In genomic region chr13:49584307-49585005, GRCm38 (mm10) we compare ENCODE assay signal across 10 mouse cellular contexts. TPM values are rescaled to one million over a fixed set of nuclear protein-coding genes. Genes with fewer than 3 reads are reported as not detected.
DNase-seq lines count a peak whose midpoint lies in the region; ATAC-seq and TF ChIP-seq lines count a peak whose summit lies in the region.
"Had no signal": no experiment of that assay in that cellular context is flagged by ENCODE, and none has a peak within 500 bp of the region (broad histone marks: within the 10 kb centered on the region; RNA-seq: fewer than 3 reads in every experiment).

No protein-coding gene starts in this region.

- peak; percentile 27 for DNase-seq in kidney, adult 18-20 months
- DNase-seq in 3T3-L1 (ENCODE audit: low read depth, low spot score), result peak; percentile 85
- DNase-seq in adipocyte (ENCODE audit: low spot score), result peak; percentile 62
- peak; percentile 63 for DNase-seq in kidney, postnatal 10 days
- no peak for DNase-seq in thymus, postnatal 36 days

- no peak overlapping the region for H3K4me3 ChIP-seq in kidney, embryonic 14.5 days (ENCODE audit: low read length)
- no peak overlapping the region for H3K4me3 ChIP-seq in intestine, postnatal 0 days (ENCODE audit: low read depth, low read length)
- no peak overlapping the region for H3K4me3 ChIP-seq in midbrain, embryonic 15.5 days
- H3K4me3 ChIP-seq: erythroblast, embryonic 14.5 days; megakaryocyte, embryonic 14.5 days had no signal

- H3K27me3 ChIP-seq in kidney, embryonic 14.5 days (ENCODE audit: control insufficient read depth, insufficient read depth, low read length), result no peaks in the 10 kb centered on the region
- H3K27me3 ChIP-seq in intestine, postnatal 0 days (replicated peaks; ENCODE audit: control insufficient read depth, insufficient read depth, low read length), result no peaks in the 10 kb centered on the region
- H3K27me3 ChIP-seq in midbrain, embryonic 15.5 days (replicated peaks), result no peaks in the 10 kb centered on the region
- H3K27me3 ChIP-seq: megakaryocyte, embryonic 14.5 days had no signal

- no peak overlapping the region for H3K9ac ChIP-seq in kidney, embryonic 14.5 days (ENCODE audit: low read depth, low read length)
- H3K9ac ChIP-seq in intestine, postnatal 0 days (ENCODE audit: low read depth, low read length), result no peak overlapping the region
- no peak overlapping the region for H3K9ac ChIP-seq in midbrain, embryonic 15.5 days

- H3K9me3 ChIP-seq in kidney, embryonic 14.5 days (ENCODE audit: control insufficient read depth, low read length), result no peaks in the 10 kb centered on the region
- H3K9me3 ChIP-seq in intestine, postnatal 0 days (ENCODE audit: control insufficient read depth), result no peaks in the 10 kb centered on the region
- H3K9me3 ChIP-seq in midbrain, embryonic 15.5 days, result no peaks in the 10 kb centered on the region
- H3K9me3 ChIP-seq: megakaryocyte, embryonic 14.5 days had no signal

- H3K27ac ChIP-seq in kidney, embryonic 14.5 days (ENCODE audit: low read depth, low read length), result no peak overlapping the region
- H3K27ac ChIP-seq in intestine, postnatal 0 days (ENCODE audit: low read depth, low read length), result no peak overlapping the region
- H3K27ac ChIP-seq in midbrain, embryonic 15.5 days, result no peak overlapping the region

- TF ChIP-seq CTCF in intestine, postnatal 0 days (IDR thresholded peaks at IDR 0.05; ENCODE audit: low read depth), result no peak

- H3K4me2 ChIP-seq in kidney, embryonic 14.5 days (replicated peaks; ENCODE audit: low read depth, low read length), result no peak overlapping the region
- H3K4me2 ChIP-seq in intestine, postnatal 0 days (replicated peaks; ENCODE audit: low read depth), result no peak overlapping the region
- no peak overlapping the region for H3K4me2 ChIP-seq in midbrain, embryonic 15.5 days

- peaks cover 3% of the 10 kb centered on the region; the same call in 1 of the 2 replicates for H3K4me1 ChIP-seq in kidney, embryonic 14.5 days (ENCODE audit: control insufficient read depth, insufficient read depth, low read length)
- no peaks in the 10 kb centered on the region for H3K4me1 ChIP-seq in intestine, postnatal 0 days (replicated peaks; ENCODE audit: control insufficient read depth, insufficient read depth, low read length)
- no peaks in the 10 kb centered on the region for H3K4me1 ChIP-seq in midbrain, embryonic 15.5 days

- 83% methylated on average over 8 of the region's 8 CpGs for WGBS in kidney, embryonic 14.5 days
- 76% methylated on average over 8 of the region's 8 CpGs for WGBS in intestine, postnatal 0 days
- WGBS in midbrain, embryonic 15.5 days, result 81% methylated on average over 8 of the region's 8 CpGs

- H3K36me3 ChIP-seq in kidney, embryonic 14.5 days (ENCODE audit: control insufficient read depth, insufficient read depth, low read length), result no peaks in the 10 kb centered on the region
- no peaks in the 10 kb centered on the region for H3K36me3 ChIP-seq in intestine, postnatal 0 days (ENCODE audit: control insufficient read depth, insufficient read depth)
- no peaks in the 10 kb centered on the region for H3K36me3 ChIP-seq in midbrain, embryonic 15.5 days (replicated peaks)

- ATAC-seq in kidney, embryonic 14.5 days (ENCODE audit: low FRiP score, low TSS enrichment), result no peak
- ATAC-seq in intestine, postnatal 0 days, result no peak
- ATAC-seq in midbrain, embryonic 15.5 days (replicated peaks), result no peak

RNA-seq across cellular contexts. Expression of gene Omd, which starts 2.2 kb away (rescaled TPM):
- 0.89 and 0.93 TPM in 2 replicates for polyA plus RNA-seq in kidney, embryonic 14.5 days (2014; fragmentation: Nextera tagmentation; extraction: Ambion mirVana)
- 0.22 and 0.33 TPM in 2 replicates for polyA plus RNA-seq in intestine, postnatal 0 days (2015; fragmentation: Nextera tagmentation; extraction: Ambion mirVana)
- polyA plus RNA-seq in midbrain, embryonic 15.5 days (2015; fragmentation: Nextera tagmentation; extraction: Ambion mirVana), result 0.46 and 0.74 TPM in 2 replicates
- polyA plus RNA-seq: erythroblast, embryonic 14.5 days had no signal

RNA-seq across cellular contexts. Expression of gene Ogn, which starts 23.4 kb away (rescaled TPM):
- polyA plus RNA-seq in kidney, embryonic 14.5 days (2014; fragmentation: Nextera tagmentation; extraction: Ambion mirVana), result 26.3 and 31.6 TPM in 2 replicates
- polyA plus RNA-seq in intestine, postnatal 0 days (2015; fragmentation: Nextera tagmentation; extraction: Ambion mirVana), result 68.3 and 70.6 TPM in 2 replicates
- 12.4 TPM in 2 replicates for polyA plus RNA-seq in midbrain, embryonic 15.5 days (2015; fragmentation: Nextera tagmentation; extraction: Ambion mirVana)
- polyA plus RNA-seq: erythroblast, embryonic 14.5 days had no signal

RNA-seq across cellular contexts. Expression of gene Aspn, which starts 40.2 kb away (rescaled TPM):
- polyA plus RNA-seq in kidney, embryonic 14.5 days (2014; fragmentation: Nextera tagmentation; extraction: Ambion mirVana), result 3.7 and 5.3 TPM in 2 replicates
- polyA plus RNA-seq in intestine, postnatal 0 days (2015; fragmentation: Nextera tagmentation; extraction: Ambion mirVana), result 45.9 and 46.8 TPM in 2 replicates
- polyA plus RNA-seq in midbrain, embryonic 15.5 days (2015; fragmentation: Nextera tagmentation; extraction: Ambion mirVana), result 0.54 and 0.90 TPM in 2 replicates
- polyA plus RNA-seq: erythroblast, embryonic 14.5 days had no signal

Comparison
In these comparisons a context has a peak if more than half of its experiments do, and no peak if none do; other contexts are left out.
1. DNase-seq: peak in kidney, adult 18-20 months (single experiment), 3T3-L1 (single experiment), adipocyte (single experiment) and kidney, postnatal 10 days (single experiment); none in thymus, postnatal 36 days (0 of 2).